Mouse (Mus musculus) cerebellum, postnatal 14 days (tissue): ENCODE measurements at regions not wholly inside any gene's neighbourhood (a gene's known extent, or its start where the extent isn't known, plus 50 kb on each side); places are given as distances from the start of the nearest gene placed in this dataset.

ENCODE experiments used
- DNase-seq, 2 experiments: peaks; one replicate each; pipeline ENCODE4 v3.0.0; 2021; ENCODE audit warnings: mixed read lengths in 2 of 2

GRCm38 (mm10) chr3:3746542-3746941 lies 2004.1 kb upstream of the Gm8797 start:
- DNase-seq: no peak

- DNase-seq: peak; percentile 61 to 62
Measured at GRCm38 (mm10) chr3:3751596-3752251, 1998.9 kb upstream of the Gm8797 start.

GRCm38 (mm10) chr3:3761346-3761745 lies 1989.3 kb upstream of the Gm8797 start:
- no peak for DNase-seq

- peak; percentile 35 to 58 for DNase-seq
Measured at GRCm38 (mm10) chr3:3784200-3784599, 1966.4 kb upstream of the Gm8797 start.

GRCm38 (mm10) chr3:3786039-3786438 lies 1964.6 kb upstream of the Gm8797 start:
- no peak for DNase-seq

GRCm38 (mm10) chr3:3807821-3808220 lies 1942.8 kb upstream of the Gm8797 start:
- no peak for DNase-seq

GRCm38 (mm10) chr3:3829020-3829419 lies 1921.6 kb upstream of the Gm8797 start:
- no peak for DNase-seq

GRCm38 (mm10) chr3:3831411-3832286 lies 1919.0 kb upstream of the Gm8797 start:
- no peak for DNase-seq
